Mouse (Mus musculus) heart, postnatal 0 days (tissue): Measurements from ENCODE around the gene Mrps2. TPM values are rescaled to one million over a fixed set of nuclear protein-coding genes. Genes with fewer than 3 reads are reported as not detected.
"Not testable (repeated sequence)": the region's sequence is repeated elsewhere in the genome, so short reads cannot be mapped to it uniquely, and the experiment has no call there.

Experiments
- ATAC-seq: fragments of 200-750 bp; cut with Nextera tagmentation; 2 replicates; pipeline ENCODE4 v1.8.0; 2017; ENCODE audit warnings: low read depth, moderate number of reproducible peaks, moderate library complexity; ENCODE audit not compliant: insufficient read depth
- DNase-seq: peaks from one replicate; pipeline ENCODE4 v3.0.0-alpha.2; 2016; ENCODE audit warnings: low spot score
- H3K27ac ChIP-seq: fragments of 300-500 bp; sonication (generic); 2 replicates; pipeline ENCODE4 v1.5.1; 2014; ENCODE audit warnings: low read depth, mild to moderate bottlenecking
- H3K27me3 ChIP-seq: fragments of 300-500 bp; sonication (generic); 2 replicates; pipeline ENCODE4 v1.6.1; 2014; ENCODE audit warnings: low read length, mixed read lengths; ENCODE audit not compliant: control insufficient read depth, insufficient read depth
- H3K36me3 ChIP-seq: fragments of 300-500 bp; sonication (generic); replicated peaks from 2 replicates; pipeline ENCODE4 v1.6.1; 2014; ENCODE audit warnings: low read length, mixed read lengths; ENCODE audit not compliant: control insufficient read depth, insufficient read depth
- H3K4me1 ChIP-seq: fragments of 300-500 bp; sonication (generic); 2 replicates; pipeline ENCODE4 v1.6.1; 2014; ENCODE audit warnings: antibody characterized with exemption; ENCODE audit not compliant: control insufficient read depth, insufficient read depth
- H3K4me2 ChIP-seq: fragments of 300-500 bp; sonication (generic); 2 replicates; pipeline ENCODE4 v1.6.1; 2014; ENCODE audit warnings: low read depth, mild to moderate bottlenecking, low read length, moderate library complexity
- H3K4me3 ChIP-seq: fragments of 300-500 bp; sonication (generic); 2 replicates; pipeline ENCODE4 v1.5.1; 2014; ENCODE audit warnings: low read depth, low read length
- H3K9ac ChIP-seq: fragments of 300-500 bp; sonication (generic); replicated peaks from 2 replicates; pipeline ENCODE4 v1.6.1; 2014; ENCODE audit warnings: low read depth, low read length, mixed read lengths
- H3K9me3 ChIP-seq: fragments of 300-500 bp; sonication (generic); replicated peaks from 2 replicates; pipeline ENCODE4 v1.6.1; 2016; ENCODE audit warnings: low read length; ENCODE audit not compliant: control insufficient read depth
- CTCF ChIP-seq: IDR thresholded peaks from 2 replicates; pipeline ENCODE4 v1.5.1; 2016; ENCODE audit warnings: antibody characterized with exemption, control low read depth, low read depth
- EP300 ChIP-seq: IDR thresholded peaks from 2 replicates; pipeline ENCODE4 v1.6.1; 2016; ENCODE audit warnings: antibody characterized with exemption, low read depth
- WGBS: fragments of 180-500 bp; shearing (Covaris S2); extraction: QIAGEN DNeasy Blood & Tissue Kit; methylation state at CpG from one replicate; pipeline ENCODE4 v1.1.7; 2014; 5-methylcytosine and 5-hydroxymethylcytosine counted together
- polyA plus RNA-seq: library from polyadenylated mRNA; unstranded; fragments of >200 nt; fragmentation: Nextera tagmentation; extraction: Ambion mirVana; gene quantifications from 2 replicates; pipeline ENCODE4 v1.2.1, GENCODE M21; 2015
- total RNA-seq: library from RNA; depleted of rRNA; stranded (reverse); fragments of >200 nt; gene quantifications from 2 replicates; pipeline ENCODE4 v1.2.3, GENCODE M21; 2014; ENCODE audit warnings: low replicate concordance

Gene Mrps2
- total and polyA plus RNA-seq, 2 experiments from 2014 or later, result 29.8 to 45.0 TPM

GRCm38 (mm10) chr2:28464919-28465318 lies 2.9 kb upstream of the Mrps2 start:
- ATAC-seq (no peak), DNase-seq (no peak)
- 74% methylated on average over 9 of the region's 9 CpGs for WGBS
- no peak overlapping the region for H3K27ac ChIP-seq
- TF ChIP-seq CTCF (no peak), EP300 (no peak)
- 0 out of 2 replicates have a peak, but pooled peaks cover 4% of the 10 kb centered on the region for H3K27me3 ChIP-seq
- no peaks in the 10 kb centered on the region for H3K9me3 ChIP-seq
- no peak overlapping the region for H3K9ac ChIP-seq
- H3K36me3 ChIP-seq, result peaks cover 7% of the 10 kb centered on the region
- no peak overlapping the region for H3K4me3 ChIP-seq
- peaks cover 6% of the 10 kb centered on the region; the same call in 1 of the 2 replicates for H3K4me1 ChIP-seq
- no peak overlapping the region for H3K4me2 ChIP-seq

- H3K4me2 ChIP-seq, result peak within 1 kb of the TSS; percentile 51
- peak within 1 kb of the TSS; percentile 16 for H3K4me3 ChIP-seq
- DNase-seq (peak; percentile 70), ATAC-seq (0 out of 2 replicates have a peak, but pooled peaks have one; percentile 40)
- H3K9me3 ChIP-seq, result no peaks in the 10 kb centered on the region
- H3K4me1 ChIP-seq, result peaks cover 6% of the 10 kb centered on the region; the same call in 1 of the 2 replicates
- H3K9ac ChIP-seq, result no peak within 1 kb of the TSS
- 3% methylated on average over 25 of the region's 25 CpGs for WGBS
- H3K27me3 ChIP-seq, result 0 out of 2 replicates have a peak, but pooled peaks cover 4% of the 10 kb centered on the region
- H3K27ac ChIP-seq, result no peak within 1 kb of the TSS
- H3K36me3 ChIP-seq, result peaks cover 17% of the 10 kb centered on the region
- TF ChIP-seq CTCF (no peak), EP300 (no peak)
Measured at GRCm38 (mm10) chr2:28465836-28466518, 1.9 kb upstream of the Mrps2 start, which contains the start of gene 1700007K13Rik. 1700007K13Rik (minus strand) TSS chr2:28466332.

GRCm38 (mm10) chr2:28468486-28469225 lies 790 bp downstream of the Mrps2 start:
- no peaks in the 10 kb centered on the region; the same call in 1 of the 2 replicates for H3K9me3 ChIP-seq
- H3K36me3 ChIP-seq, result peaks cover 27% of the 10 kb centered on the region
- 0 out of 2 replicates have a peak, but pooled peaks cover 4% of the 10 kb centered on the region for H3K27me3 ChIP-seq
- no peak for ATAC-seq
- DNase-seq, result no peak
- peak overlapping the region; percentile 91 for H3K9ac ChIP-seq
- peak overlapping the region; percentile 76 for H3K4me2 ChIP-seq
- WGBS, result 51% methylated on average over 18 of the region's 18 CpGs
- TF ChIP-seq EP300 (no peak), CTCF (no peak)
- peak overlapping the region; percentile 87 for H3K4me3 ChIP-seq
- peak overlapping the region; percentile 54; the same call in 1 of the 2 replicates for H3K27ac ChIP-seq
- H3K4me1 ChIP-seq, result peaks cover 6% of the 10 kb centered on the region; the same call in 1 of the 2 replicates

GRCm38 (mm10) chr2:28469461-28469860 lies 1.6 kb downstream of the Mrps2 start:
- H3K27ac ChIP-seq, result no peak overlapping the region
- H3K9me3 ChIP-seq, result no peaks in the 10 kb centered on the region; the same call in 1 of the 2 replicates
- WGBS, result 95% methylated on average over 14 of the region's 14 CpGs
- ATAC-seq (no peak), DNase-seq (no peak)
- peaks cover 6% of the 10 kb centered on the region; the same call in 1 of the 2 replicates for H3K4me1 ChIP-seq
- no peaks in the 10 kb centered on the region for H3K27me3 ChIP-seq
- peaks cover 27% of the 10 kb centered on the region for H3K36me3 ChIP-seq
- no peak for TF ChIP-seq CTCF
- no peak for TF ChIP-seq EP300
- H3K4me3 ChIP-seq, result no peak overlapping the region
- H3K4me2 ChIP-seq, result no peak overlapping the region
- no peak overlapping the region for H3K9ac ChIP-seq

GRCm38 (mm10) chr2:28470591-28470990 lies 2.7 kb downstream of the Mrps2 start:
- Histone ChIP-seq H3K4me2 (no peak overlapping the region), H3K9ac (no peak overlapping the region), H3K36me3 (peaks cover 27% of the 10 kb centered on the region), H3K27me3 (no peaks in the 10 kb centered on the region), H3K4me3 (no peak overlapping the region), H3K27ac (no peak overlapping the region), H3K9me3 (no peaks in the 10 kb centered on the region; the same call in 1 of the 2 replicates), H3K4me1 (peaks cover 6% of the 10 kb centered on the region; the same call in 1 of the 2 replicates)
- TF ChIP-seq CTCF (no peak), EP300 (no peak)
- 96% methylated on average over 2 of the region's 2 CpGs for WGBS
- no peak for DNase-seq
- no peak for ATAC-seq

GRCm38 (mm10) chr2:28472011-28472410 lies 4.1 kb downstream of the Mrps2 start:
- not testable (repeated sequence) for ATAC-seq, H3K27me3 ChIP-seq, H3K4me1 ChIP-seq, H3K9ac ChIP-seq, H3K9me3 ChIP-seq, H3K4me2 ChIP-seq, DNase-seq, H3K27ac ChIP-seq, H3K4me3 ChIP-seq
- WGBS, result 88% methylated on average over 8 of the region's 8 CpGs
- H3K36me3 ChIP-seq, result peaks cover 27% of the 10 kb centered on the region

- not testable (repeated sequence) for H3K4me2 ChIP-seq, H3K9me3 ChIP-seq, DNase-seq, H3K36me3 ChIP-seq, H3K4me3 ChIP-seq, H3K27me3 ChIP-seq, H3K4me1 ChIP-seq, H3K9ac ChIP-seq, H3K27ac ChIP-seq, ATAC-seq
- WGBS, result 89% methylated on average over 5 of the region's 5 CpGs
Measured at GRCm38 (mm10) chr2:28477993-28478392, 10.1 kb downstream of the Mrps2 start.
